Mouse (Mus musculus): ENCODE results near the gene Nop16.
"Not testable (repeated sequence)": the region's sequence is repeated elsewhere in the genome, so short reads cannot be mapped to it uniquely, and the experiment has no call there.

The Nop16 gene

GRCm38 (mm10) chr13:54589996-54590951 lies at the start of gene Nop16, which contains the start of gene Higd2a:
Gene Nop16 (minus strand): TSS chr13:54590090.
Gene Higd2a (plus strand): TSS chr13:54590207.
- DNase-seq, result peak; percentile 98 to 99

- DNase-seq, result no peak
Observed at GRCm38 (mm10) chr13:54635011-54635410, 45.1 kb upstream of the Nop16 start.

GRCm38 (mm10) chr13:54632731-54633277 lies 42.9 kb upstream of the Nop16 start:
- DNase-seq, result peak in 1 of 2 experiments; percentile 30

GRCm38 (mm10) chr13:54629128-54629527 lies 39.2 kb upstream of the Nop16 start:
- DNase-seq, result peak; percentile 73 to 86

- no peak for DNase-seq
Observed at GRCm38 (mm10) chr13:54621960-54622521, 32.2 kb upstream of the Nop16 start.

- peak; percentile 96 to 97 for DNase-seq
Observed at GRCm38 (mm10) chr13:54621155-54621932, 31.5 kb upstream of the Nop16 start, which contains the start of gene Faf2. Gene Faf2 (plus strand): TSS chr13:54621784.

GRCm38 (mm10) chr13:54616998-54617397 lies 27.1 kb upstream of the Nop16 start:
- no peak for DNase-seq

GRCm38 (mm10) chr13:54616307-54616706 lies 26.4 kb upstream of the Nop16 start:
- DNase-seq, result no peak

- DNase-seq, result not testable (repeated sequence)
Observed at GRCm38 (mm10) chr13:54613141-54613540, 23.3 kb upstream of the Nop16 start.

GRCm38 (mm10) chr13:54610972-54611754 lies 21.3 kb upstream of the Nop16 start, which contains the start of gene Cltb:
Gene Cltb (minus strand): TSS chr13:54611344.
- DNase-seq, result peak; percentile 88 to 92

- DNase-seq, result peak; percentile 24 to 28
Observed at GRCm38 (mm10) chr13:54610613-54610971, 20.7 kb upstream of the Nop16 start.

- no peak for DNase-seq
Observed at GRCm38 (mm10) chr13:54609301-54609700, 19.4 kb upstream of the Nop16 start.

GRCm38 (mm10) chr13:54608666-54609065 lies 18.8 kb upstream of the Nop16 start:
- DNase-seq, result peak; percentile 28 to 51

- DNase-seq, result no peak
Observed at GRCm38 (mm10) chr13:54608002-54608401, 18.1 kb upstream of the Nop16 start.

GRCm38 (mm10) chr13:54607204-54607603 lies 17.3 kb upstream of the Nop16 start:
- no peak for DNase-seq

GRCm38 (mm10) chr13:54605426-54605825 lies 15.5 kb upstream of the Nop16 start:
- DNase-seq, result peak in 1 of 2 experiments; percentile 46

GRCm38 (mm10) chr13:54604221-54604620 lies 14.3 kb upstream of the Nop16 start:
- DNase-seq, result no peak

- no peak for DNase-seq
Observed at GRCm38 (mm10) chr13:54603501-54603900, 13.6 kb upstream of the Nop16 start.

GRCm38 (mm10) chr13:54602639-54603111 lies 12.8 kb upstream of the Nop16 start:
- no peak for DNase-seq

- no peak for DNase-seq
Observed at GRCm38 (mm10) chr13:54598622-54599143, 8.8 kb upstream of the Nop16 start.

- DNase-seq, result no peak
Observed at GRCm38 (mm10) chr13:54596870-54597269, 7.0 kb upstream of the Nop16 start.
